In genomic region chr16:92646153-92646552, GRCm38 (mm10) we compare ENCODE assay signal across 12 mouse cellular contexts.
A peak's percentile ranks its signal among the peaks of the same experiment; 100 is the strongest.
DNase-seq lines count a peak whose midpoint lies in the region; ATAC-seq lines count a peak whose summit lies in the region.
"Had no signal": no experiment of that assay in that cellular context is flagged by ENCODE, and none has a peak within 500 bp of the region (broad histone marks: within the 10 kb centered on the region; RNA-seq: fewer than 3 reads in every experiment).

No protein-coding gene starts in this region.

- H3K4me3 ChIP-seq in lung, embryonic 15.5 days = no peak overlapping the region
- H3K4me3 ChIP-seq in limb, embryonic 10.5 days = no peak overlapping the region
- no peak overlapping the region; the same call in 1 of the 2 replicates for H3K4me3 ChIP-seq in stomach, embryonic 16.5 days (replicated peaks; ENCODE audit: low read length)
- H3K4me3 ChIP-seq: heart, adult 2 months; liver, embryonic 13.5 days had no signal

- no peaks in the 10 kb centered on the region for H3K9me3 ChIP-seq in lung, embryonic 15.5 days
- no peaks in the 10 kb centered on the region for H3K9me3 ChIP-seq in limb, embryonic 10.5 days (replicated peaks)
- no peaks in the 10 kb centered on the region for H3K9me3 ChIP-seq in stomach, embryonic 16.5 days (replicated peaks; ENCODE audit: control insufficient read depth, low read length)
- H3K9me3 ChIP-seq: liver, embryonic 13.5 days had no signal

- peaks cover 28% of the 10 kb centered on the region for H3K4me1 ChIP-seq in lung, embryonic 15.5 days
- H3K4me1 ChIP-seq in limb, embryonic 10.5 days = peaks cover 28% of the 10 kb centered on the region
- H3K4me1 ChIP-seq in stomach, embryonic 16.5 days (ENCODE audit: control insufficient read depth, insufficient read depth, low read length) = peaks cover 23% of the 10 kb centered on the region

- H3K4me2 ChIP-seq in lung, embryonic 15.5 days = no peak overlapping the region
- peak overlapping the region; percentile 34; the same call in 1 of the 2 replicates for H3K4me2 ChIP-seq in stomach, embryonic 16.5 days (ENCODE audit: low read depth, low read length)
- H3K4me2 ChIP-seq: liver, embryonic 13.5 days had no signal

- H3K27ac ChIP-seq in lung, embryonic 15.5 days = peak overlapping the region; percentile 86
- peak overlapping the region; percentile 84; the same call in 1 of the 2 replicates for H3K27ac ChIP-seq in limb, embryonic 10.5 days
- peak overlapping the region; percentile 87 for H3K27ac ChIP-seq in stomach, embryonic 16.5 days (ENCODE audit: low read length)
- H3K27ac ChIP-seq: heart, adult 2 months; liver, embryonic 13.5 days had no signal

- 66% methylated on average over 13 of the region's 13 CpGs for WGBS in lung, embryonic 15.5 days
- WGBS in limb, embryonic 10.5 days = 75% methylated on average over 13 of the region's 13 CpGs
- WGBS in stomach, embryonic 16.5 days = 62% methylated on average over 13 of the region's 13 CpGs

- peak; percentile 24 for DNase-seq in embryo, embryonic 9.5 days (ENCODE audit: extremely low spot score)
- DNase-seq in embryo, embryonic 11 days = no peak
- DNase-seq in lung, adult 18-20 months = no peak
- DNase-seq in limb, embryonic 10.5 days (ENCODE audit: low spot score) = no peak
- no peak for DNase-seq in frontal cortex, postnatal 25 days (ENCODE audit: low spot score in 2 of 2)
- DNase-seq in cerebellum, postnatal 10 days = no peak
- DNase-seq: cerebellum, adult 2 months; heart, adult 2 months; kidney, adult 11 months; liver, embryonic 13.5 days had no signal

- H3K27me3 ChIP-seq in lung, embryonic 15.5 days = no peaks in the 10 kb centered on the region
- H3K27me3 ChIP-seq in limb, embryonic 10.5 days (ENCODE audit: low read depth, poor library complexity, severe bottlenecking) = 0 out of 2 replicates have a peak, but pooled peaks cover 5% of the 10 kb centered on the region
- H3K27me3 ChIP-seq in stomach, embryonic 16.5 days (ENCODE audit: control insufficient read depth, insufficient read depth, low read length) = no peaks in the 10 kb centered on the region
- H3K27me3 ChIP-seq: liver, embryonic 13.5 days had no signal

- no peak for ATAC-seq in lung, embryonic 15.5 days (ENCODE audit: borderline replicate concordance, extremely low read depth, low FRiP score, low TSS enrichment)
- ATAC-seq in stomach, embryonic 16.5 days (ENCODE audit: insufficient read depth, low FRiP score) = no peak

- no peak overlapping the region for H3K9ac ChIP-seq in lung, embryonic 15.5 days
- H3K9ac ChIP-seq in stomach, embryonic 16.5 days (ENCODE audit: low read length) = peak overlapping the region; percentile 49
- H3K9ac ChIP-seq: liver, embryonic 13.5 days had no signal

- no peaks in the 10 kb centered on the region for H3K36me3 ChIP-seq in lung, embryonic 15.5 days
- H3K36me3 ChIP-seq in limb, embryonic 10.5 days = no peaks in the 10 kb centered on the region
- H3K36me3 ChIP-seq in stomach, embryonic 16.5 days (ENCODE audit: control insufficient read depth, insufficient read depth, low read length) = no peaks in the 10 kb centered on the region
